Mouse (Mus musculus): ENCODE results near the gene Hic1.

DNA sequence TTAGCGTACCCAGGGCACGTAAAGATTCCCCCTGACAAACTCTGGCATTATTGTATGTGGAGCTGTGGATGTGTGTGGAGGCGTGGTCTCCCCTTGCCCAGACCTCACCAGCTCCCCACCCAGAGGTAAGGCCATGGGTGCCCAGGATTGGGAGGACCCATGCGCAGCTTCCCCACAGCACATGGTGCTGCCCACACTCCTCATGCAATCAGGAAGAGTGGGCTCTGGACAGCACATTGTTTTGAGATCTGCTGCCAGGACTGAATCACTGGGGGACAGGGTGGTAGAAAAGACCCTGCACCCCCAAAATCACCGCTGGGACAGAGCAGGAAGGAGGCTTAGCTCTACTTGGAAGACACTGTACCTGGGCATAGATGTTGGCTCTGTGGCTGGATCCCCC, 15.3 kb upstream of the Hic1 start:
- no peak for TF ChIP-seq POLR2A (IDR thresholded peaks at IDR 0.05; ENCODE audit: low read depth, low read length)
- no peak for TF ChIP-seq CTCF (IDR thresholded peaks at IDR 0.05; ENCODE audit: borderline replicate concordance, insufficient read depth, low read length)
